Mouse (Mus musculus): ENCODE measurements around the gene Lalba.
"Not testable (repeated sequence)": the region's sequence is repeated elsewhere in the genome, so short reads cannot be mapped to it uniquely, and the experiment has no call there.

Gene Lalba

GRCm38 (mm10) chr15:98492102-98492501, 9.6 kb upstream of the Lalba start, which contains the start of gene Olfr279:
Olfr279 (plus strand) TSS chr15:98492402.
- DNase-seq (ENCODE audit: low spot score) = no peak

GRCm38 (mm10) chr15:98491332-98491731, 8.8 kb upstream of the Lalba start:
- no peak for DNase-seq (ENCODE audit: low spot score)

GRCm38 (mm10) chr15:98486433-98487021, 4.0 kb upstream of the Lalba start:
- DNase-seq (ENCODE audit: low spot score) = no peak

- DNase-seq (ENCODE audit: low spot score) = no peak
Measured at GRCm38 (mm10) chr15:98483907-98484886, 1.7 kb upstream of the Lalba start.

GRCm38 (mm10) chr15:98479568-98480102, 2.9 kb downstream of the Lalba start:
- DNase-seq (ENCODE audit: low spot score) = no peak

GRCm38 (mm10) chr15:98476281-98476680, 6.2 kb downstream of the Lalba start:
- DNase-seq (ENCODE audit: low spot score) = no peak

- no peak for DNase-seq (ENCODE audit: low spot score)
Measured at GRCm38 (mm10) chr15:98475382-98475781, 7.1 kb downstream of the Lalba start.

- DNase-seq (ENCODE audit: low spot score) = no peak
Measured at GRCm38 (mm10) chr15:98474958-98475357, 7.6 kb downstream of the Lalba start.

- DNase-seq (ENCODE audit: low spot score) = no peak
Measured at GRCm38 (mm10) chr15:98471539-98471938, 11.0 kb downstream of the Lalba start.

- DNase-seq (ENCODE audit: low spot score) = no peak
Measured at GRCm38 (mm10) chr15:98469596-98469995, 12.9 kb downstream of the Lalba start, which contains the start of gene OR5BS1P. OR5BS1P (plus strand) TSS chr15:98469896.

GRCm38 (mm10) chr15:98452288-98452687, 30.2 kb downstream of the Lalba start, which contains the start of gene Olfr281:
Olfr281 (plus strand) TSS chr15:98452588.
- DNase-seq (ENCODE audit: low spot score) = no peak

- DNase-seq (ENCODE audit: low spot score) = no peak
Measured at GRCm38 (mm10) chr15:98448521-98448920, 34.0 kb downstream of the Lalba start.

GRCm38 (mm10) chr15:98444561-98444960, 38.0 kb downstream of the Lalba start:
- DNase-seq (ENCODE audit: low spot score) = no peak

GRCm38 (mm10) chr15:98430925-98431324, 51.6 kb downstream of the Lalba start, which contains the start of gene Olfr282:
Olfr282 (plus strand) TSS chr15:98431225.
- not testable (repeated sequence) for DNase-seq (ENCODE audit: low spot score)

Measured in MN1 (cell line).